Mouse (Mus musculus) hindbrain, embryonic 14.5 days (tissue): Measurements from ENCODE around the gene Add1. TPM values are rescaled to one million over a fixed set of nuclear protein-coding genes. Genes with fewer than 3 reads are reported as not detected.

ENCODE experiments used
- ATAC-seq: fragments of 200-750 bp; cut with Nextera tagmentation; 2 replicates; pipeline ENCODE4 v1.8.0; 2017; ENCODE audit warnings: moderate number of reproducible peaks, mild to moderate bottlenecking, moderate TSS enrichment, moderate library complexity; ENCODE audit not compliant: low FRiP score
- DNase-seq: peaks from one replicate; pipeline ENCODE4 v3.0.0-alpha.2; 2015; ENCODE audit warnings: low spot score
- H3K27ac ChIP-seq: fragments of 300-500 bp; sonication (generic); 2 replicates; pipeline ENCODE4 v1.5.1; 2014; ENCODE audit warnings: mild to moderate bottlenecking, moderate library complexity
- H3K27me3 ChIP-seq: fragments of 300-500 bp; sonication (generic); 2 replicates; pipeline ENCODE4 v1.6.1; 2014; ENCODE audit warnings: mild to moderate bottlenecking, low read length, mixed read lengths; ENCODE audit not compliant: control insufficient read depth, insufficient read depth
- H3K36me3 ChIP-seq: fragments of 300-500 bp; sonication (generic); replicated peaks from 2 replicates; pipeline ENCODE4 v1.6.1; 2014; ENCODE audit not compliant: control insufficient read depth, insufficient read depth
- H3K4me1 ChIP-seq: fragments of 300-500 bp; sonication (generic); replicated peaks from 2 replicates; pipeline ENCODE4 v1.6.1; 2014; ENCODE audit warnings: antibody characterized with exemption, low read length, mixed read lengths; ENCODE audit not compliant: control insufficient read depth, insufficient read depth
- H3K4me2 ChIP-seq: fragments of 300-500 bp; sonication (generic); replicated peaks from 2 replicates; pipeline ENCODE4 v1.6.1; 2014; ENCODE audit warnings: mild to moderate bottlenecking, moderate library complexity
- H3K4me3 ChIP-seq: fragments of 300-500 bp; sonication (generic); replicated peaks from 2 replicates; pipeline ENCODE4 v1.5.1; 2014; ENCODE audit warnings: mild to moderate bottlenecking, low read length
- H3K9ac ChIP-seq: fragments of 300-500 bp; sonication (generic); 2 replicates; pipeline ENCODE4 v1.6.1; 2014
- H3K9me3 ChIP-seq: fragments of 300-500 bp; sonication (generic); 2 replicates; pipeline ENCODE4 v1.6.1; 2016; ENCODE audit warnings: low read length; ENCODE audit not compliant: control insufficient read depth
- WGBS: fragments of 180-500 bp; shearing (Covaris S2); extraction: QIAGEN DNeasy Blood & Tissue Kit; methylation state at CpG from one replicate; pipeline ENCODE4 v1.1.7; 2014; 5-methylcytosine and 5-hydroxymethylcytosine counted together
- polyA plus RNA-seq: library from polyadenylated mRNA; unstranded; fragments of >200 nt; fragmentation: Nextera tagmentation; extraction: Ambion mirVana; gene quantifications from 2 replicates; pipeline ENCODE4 v1.2.1, GENCODE M21; 2014

Gene Add1
- polyA plus RNA-seq, 1 experiment from 2014 or later, result 225 TPM

- WGBS, result 71% methylated on average over 5 of the region's 5 CpGs
- Histone ChIP-seq H3K36me3 (no peaks in the 10 kb centered on the region), H3K27ac (no peak overlapping the region), H3K9me3 (no peaks in the 10 kb centered on the region), H3K4me2 (no peak overlapping the region), H3K9ac (no peak overlapping the region), H3K4me1 (no peaks in the 10 kb centered on the region), H3K4me3 (no peak overlapping the region), H3K27me3 (no peaks in the 10 kb centered on the region)
- DNase-seq, result no peak
- ATAC-seq, result no peak
Measured at GRCm38 (mm10) chr5:34533066-34533465, 40.4 kb upstream of the Add1 start.

DNA sequence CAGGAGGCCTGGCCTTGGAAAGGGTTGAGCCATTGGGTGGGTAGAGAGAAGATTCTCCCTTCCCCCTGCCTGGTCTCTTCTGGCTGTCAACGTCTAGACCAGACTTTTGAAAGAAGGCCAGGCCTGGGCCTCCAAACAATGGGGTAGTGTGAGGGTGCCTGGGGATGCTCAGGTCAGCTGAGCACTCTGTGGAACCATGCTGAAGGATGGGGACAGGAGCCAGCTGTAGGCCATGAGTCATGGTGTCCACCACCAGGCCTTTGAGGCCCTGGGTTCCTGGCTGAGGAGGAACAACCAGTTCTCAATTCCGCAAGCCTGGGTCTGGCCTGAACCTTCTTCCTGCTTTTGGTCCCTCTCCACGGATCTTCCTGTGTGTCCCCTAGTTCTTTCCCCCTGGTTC is 39.6 kb upstream of the Add1 start:
- DNase-seq (no peak), ATAC-seq (no peak)
- H3K9ac ChIP-seq, result no peak overlapping the region

DNA sequence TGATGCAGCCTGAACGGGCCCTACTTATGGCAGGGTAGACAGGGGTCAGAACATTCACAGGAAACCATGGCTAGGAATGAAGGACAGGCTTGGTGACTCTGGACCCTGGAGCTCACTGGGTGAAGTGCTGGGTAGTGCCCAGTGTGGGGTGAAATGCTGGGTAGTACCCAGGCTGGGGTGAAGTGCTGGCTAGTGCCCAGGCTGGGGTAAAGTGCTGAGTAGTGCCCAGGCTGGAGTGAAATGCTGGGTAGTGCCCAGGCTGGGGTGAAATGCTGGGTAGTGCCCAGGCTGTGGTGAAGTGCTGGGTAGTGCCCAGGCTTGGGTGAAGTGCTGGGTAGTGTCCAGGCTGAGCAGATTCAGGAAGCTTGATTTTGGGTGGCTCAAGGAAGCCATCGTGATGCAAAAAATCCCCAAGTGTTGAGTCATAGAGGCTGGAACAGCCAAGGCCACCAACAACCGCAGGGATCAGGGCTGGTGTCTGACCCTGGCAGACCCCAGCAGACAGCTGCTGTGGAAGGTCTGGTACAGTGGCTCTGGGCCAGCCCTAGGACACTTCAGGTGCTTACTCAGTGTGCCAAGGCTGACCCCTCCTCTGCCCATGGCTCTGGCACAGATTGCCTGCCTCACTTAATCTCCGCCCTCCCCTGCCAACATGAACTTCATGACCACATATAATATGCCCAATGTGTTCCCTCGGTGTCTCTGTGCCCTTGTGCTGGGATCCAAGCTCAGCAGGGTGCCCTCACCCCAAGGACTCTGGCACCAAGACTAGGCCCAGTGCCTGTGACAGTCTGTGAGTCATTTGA is 38.5 kb upstream of the Add1 start:
- Histone ChIP-seq H3K9me3 (no peaks in the 10 kb centered on the region), H3K4me1 (no peaks in the 10 kb centered on the region), H3K4me3 (no peak overlapping the region), H3K27me3 (no peaks in the 10 kb centered on the region), H3K9ac (no peak overlapping the region), H3K27ac (no peak overlapping the region), H3K36me3 (no peaks in the 10 kb centered on the region), H3K4me2 (no peak overlapping the region)
- ATAC-seq, result no peak
- DNase-seq, result no peak
- WGBS, result 83% methylated on average over 5 of the region's 5 CpGs

More for the DNA sequence above, 39.6 kb upstream of the Add1 start:
- no peaks in the 10 kb centered on the region for H3K36me3 ChIP-seq
- H3K9me3 ChIP-seq, result no peaks in the 10 kb centered on the region
- no peak overlapping the region for H3K4me3 ChIP-seq
- 56% methylated on average over 3 of the region's 3 CpGs for WGBS
- no peaks in the 10 kb centered on the region for H3K27me3 ChIP-seq
- H3K4me2 ChIP-seq, result no peak overlapping the region
- no peak overlapping the region for H3K27ac ChIP-seq
- H3K4me1 ChIP-seq, result no peaks in the 10 kb centered on the region

GRCm38 (mm10) chr5:34535831-34536230 is 37.6 kb upstream of the Add1 start:
- ATAC-seq (no peak), DNase-seq (no peak)
- Histone ChIP-seq H3K9me3 (no peaks in the 10 kb centered on the region), H3K9ac (no peak overlapping the region), H3K4me1 (no peaks in the 10 kb centered on the region), H3K27me3 (no peaks in the 10 kb centered on the region), H3K4me3 (no peak overlapping the region), H3K27ac (no peak overlapping the region), H3K36me3 (no peaks in the 10 kb centered on the region), H3K4me2 (no peak overlapping the region)
- WGBS, result 84% methylated on average over 7 of the region's 7 CpGs

GRCm38 (mm10) chr5:34538079-34538478 is 35.4 kb upstream of the Add1 start:
- Histone ChIP-seq H3K27me3 (no peaks in the 10 kb centered on the region), H3K27ac (no peak overlapping the region), H3K4me1 (no peaks in the 10 kb centered on the region), H3K4me3 (no peak overlapping the region), H3K36me3 (no peaks in the 10 kb centered on the region), H3K4me2 (no peak overlapping the region), H3K9ac (no peak overlapping the region), H3K9me3 (no peaks in the 10 kb centered on the region)
- 77% methylated on average over 7 of the region's 7 CpGs for WGBS
- DNase-seq (no peak), ATAC-seq (no peak)

GRCm38 (mm10) chr5:34538527-34538926 is 34.9 kb upstream of the Add1 start:
- DNase-seq (no peak), ATAC-seq (no peak)
- H3K27ac ChIP-seq, result no peak overlapping the region
- no peak overlapping the region for H3K9ac ChIP-seq
- H3K9me3 ChIP-seq, result no peaks in the 10 kb centered on the region
- 43% methylated on average over 5 of the region's 5 CpGs for WGBS
- H3K4me3 ChIP-seq, result no peak overlapping the region
- H3K4me1 ChIP-seq, result no peaks in the 10 kb centered on the region
- H3K27me3 ChIP-seq, result no peaks in the 10 kb centered on the region
- no peaks in the 10 kb centered on the region for H3K36me3 ChIP-seq
- H3K4me2 ChIP-seq, result no peak overlapping the region

GRCm38 (mm10) chr5:34539121-34539520 is 34.3 kb upstream of the Add1 start:
- 93% methylated on average over 2 of the region's 2 CpGs for WGBS
- Histone ChIP-seq H3K4me2 (no peak overlapping the region), H3K27ac (no peak overlapping the region), H3K9me3 (no peaks in the 10 kb centered on the region), H3K36me3 (no peaks in the 10 kb centered on the region), H3K9ac (no peak overlapping the region), H3K4me3 (no peak overlapping the region), H3K27me3 (no peaks in the 10 kb centered on the region), H3K4me1 (no peaks in the 10 kb centered on the region)
- ATAC-seq (no peak), DNase-seq (no peak)

- no peak overlapping the region for H3K27ac ChIP-seq
- H3K4me3 ChIP-seq, result no peak overlapping the region
- 63% methylated on average over 1 of the region's 1 CpGs for WGBS
- H3K9me3 ChIP-seq, result no peaks in the 10 kb centered on the region
- H3K9ac ChIP-seq, result no peak overlapping the region
- ATAC-seq (no peak), DNase-seq (no peak)
- H3K36me3 ChIP-seq, result no peaks in the 10 kb centered on the region
- H3K4me1 ChIP-seq, result no peaks in the 10 kb centered on the region
- no peak overlapping the region for H3K4me2 ChIP-seq
- H3K27me3 ChIP-seq, result no peaks in the 10 kb centered on the region
Measured at GRCm38 (mm10) chr5:34542166-34542565, 31.3 kb upstream of the Add1 start.

GRCm38 (mm10) chr5:34543114-34543513 is 30.4 kb upstream of the Add1 start:
- Histone ChIP-seq H3K4me2 (no peak overlapping the region), H3K27me3 (no peaks in the 10 kb centered on the region), H3K9ac (no peak overlapping the region), H3K36me3 (no peaks in the 10 kb centered on the region), H3K9me3 (no peaks in the 10 kb centered on the region), H3K27ac (no peak overlapping the region), H3K4me1 (no peaks in the 10 kb centered on the region), H3K4me3 (no peak overlapping the region)
- ATAC-seq (no peak), DNase-seq (no peak)
- 75% methylated on average over 4 of the region's 4 CpGs for WGBS

DNA sequence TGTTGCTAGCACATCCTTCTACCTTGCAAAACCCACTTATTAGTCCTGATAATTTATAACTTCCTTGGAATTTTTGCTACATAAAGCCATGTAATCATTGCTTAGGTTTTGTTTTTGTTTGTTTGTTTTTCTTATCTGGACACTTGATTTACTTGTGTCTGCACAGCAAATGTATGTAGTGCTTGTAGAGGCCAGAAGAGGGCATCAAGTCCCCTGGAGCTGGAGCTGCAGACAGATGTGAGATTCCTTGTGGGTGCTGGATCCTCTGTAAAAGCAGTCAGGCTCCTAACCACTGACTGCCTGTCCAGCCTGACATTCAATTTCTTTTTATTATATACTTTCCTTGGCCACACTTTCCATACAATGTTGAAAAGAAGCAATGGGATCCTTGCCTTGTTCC is 26.1 kb upstream of the Add1 start:
- no peak for ATAC-seq
- Histone ChIP-seq H3K9ac (no peak overlapping the region), H3K4me2 (no peak overlapping the region), H3K4me1 (peaks cover 15% of the 10 kb centered on the region), H3K27me3 (no peaks in the 10 kb centered on the region), H3K36me3 (peaks cover 11% of the 10 kb centered on the region), H3K4me3 (no peak overlapping the region), H3K27ac (no peak overlapping the region), H3K9me3 (no peaks in the 10 kb centered on the region)
- peak; percentile 27 for DNase-seq
